Mouse (Mus musculus): ENCODE results near the gene Zer1. TPM values are rescaled to one million over a fixed set of nuclear protein-coding genes. Genes with fewer than 3 reads are reported as not detected.
A peak's percentile ranks its signal among the peaks of the same experiment; 100 is the strongest.
"Not testable (repeated sequence)": the region's sequence is repeated elsewhere in the genome, so short reads cannot be mapped to it uniquely, and the experiment has no call there.

Gene Zer1
- total RNA-seq, 4 experiments from 2014 or later: 173 to 203 (median 195) TPM

- DNase-seq (ENCODE audit: low spot score in 2 of 2): peak; percentile 44 to 76
These were observed 46.7 kb downstream of the Zer1 start, which contains the start of gene Pkn3 for GRCm38 (mm10) chr2:30077502-30078348. Gene Pkn3, plus strand, starts transcription at chr2:30077684.

GRCm38 (mm10) chr2:30076959-30077358 lies 47.4 kb downstream of the Zer1 start:
- DNase-seq (ENCODE audit: low spot score in 2 of 2): no peak

- no peak for DNase-seq (ENCODE audit: low spot score in 2 of 2)
These were observed 47.9 kb downstream of the Zer1 start for GRCm38 (mm10) chr2:30076439-30076838.

GRCm38 (mm10) chr2:30075625-30076024 lies 48.8 kb downstream of the Zer1 start:
- DNase-seq (ENCODE audit: low spot score in 2 of 2): no peak

GRCm38 (mm10) chr2:30073285-30073684 lies 51.1 kb downstream of the Zer1 start:
- DNase-seq (ENCODE audit: low spot score in 2 of 2): no peak

GRCm38 (mm10) chr2:30072875-30073274 lies 51.5 kb downstream of the Zer1 start:
- no peak for DNase-seq (ENCODE audit: low spot score in 2 of 2)

- DNase-seq (ENCODE audit: low spot score in 2 of 2): no peak
These were observed 56.4 kb downstream of the Zer1 start for GRCm38 (mm10) chr2:30067962-30068361.

GRCm38 (mm10) chr2:30067031-30067888 lies 57.1 kb downstream of the Zer1 start:
- no peak for DNase-seq (ENCODE audit: low spot score in 2 of 2)

- DNase-seq (ENCODE audit: low spot score in 2 of 2): peak; percentile 86 to 89
These were observed 58.1 kb downstream of the Zer1 start for GRCm38 (mm10) chr2:30066046-30066901.

- DNase-seq (ENCODE audit: low spot score in 2 of 2): no peak
These were observed 60.1 kb downstream of the Zer1 start for GRCm38 (mm10) chr2:30064298-30064697.

- DNase-seq (ENCODE audit: low spot score in 2 of 2): no peak
These were observed 60.6 kb downstream of the Zer1 start for GRCm38 (mm10) chr2:30063791-30064190.

GRCm38 (mm10) chr2:30063235-30063634 lies 61.1 kb downstream of the Zer1 start:
- DNase-seq (ENCODE audit: low spot score in 2 of 2): no peak

- DNase-seq (ENCODE audit: low spot score in 2 of 2): no peak
These were observed 61.9 kb downstream of the Zer1 start for GRCm38 (mm10) chr2:30062249-30063093.

GRCm38 (mm10) chr2:30061215-30062166 lies 62.9 kb downstream of the Zer1 start:
- no peak for DNase-seq (ENCODE audit: low spot score in 2 of 2)

GRCm38 (mm10) chr2:30058418-30058817 lies 66.0 kb downstream of the Zer1 start:
- DNase-seq (ENCODE audit: low spot score in 2 of 2): no peak

GRCm38 (mm10) chr2:30057223-30057904 lies 67.0 kb downstream of the Zer1 start, which contains the start of gene Set:
Gene Set, plus strand, starts transcription at chr2:30057378.
- no peak for DNase-seq (ENCODE audit: low spot score in 2 of 2)

- no peak for DNase-seq (ENCODE audit: low spot score in 2 of 2)
These were observed 67.6 kb downstream of the Zer1 start for GRCm38 (mm10) chr2:30056736-30057135.

- DNase-seq (ENCODE audit: low spot score in 2 of 2): not testable (repeated sequence)
These were observed 69.1 kb downstream of the Zer1 start for GRCm38 (mm10) chr2:30055310-30055709.
